Mouse (Mus musculus) megakaryocyte, adult 5-6 weeks (primary cell): ENCODE results near the gene Socs3. TPM values are rescaled to one million over a fixed set of nuclear protein-coding genes. Genes with fewer than 3 reads are reported as not detected.

Source experiments
- ATAC-seq: 2 replicates; pipeline ENCODE4 v1.8.0; 2016; ENCODE audit warnings: mild to moderate bottlenecking, inconsistent platforms; ENCODE audit not compliant: poor library complexity, severe bottlenecking
- total RNA-seq, 2 experiments: library from RNA; stranded (forward) in 1 of 2; stranded (reverse) in 1 of 2; fragments of 153-499, 151-499 nt in 1 of 2; fragments of 221-1000, 200-1000 nt in 1 of 2; gene quantifications; 2 replicates each; pipeline versions ENCODE4 v1.2.3 to v1.2.4; 2015 to 2017

Socs3 gene
- total RNA-seq (2015): 2.0 and 3.1 TPM in 2 replicates
- 3.2 and 5.1 TPM in 2 replicates for total RNA-seq (2017)

DNA sequence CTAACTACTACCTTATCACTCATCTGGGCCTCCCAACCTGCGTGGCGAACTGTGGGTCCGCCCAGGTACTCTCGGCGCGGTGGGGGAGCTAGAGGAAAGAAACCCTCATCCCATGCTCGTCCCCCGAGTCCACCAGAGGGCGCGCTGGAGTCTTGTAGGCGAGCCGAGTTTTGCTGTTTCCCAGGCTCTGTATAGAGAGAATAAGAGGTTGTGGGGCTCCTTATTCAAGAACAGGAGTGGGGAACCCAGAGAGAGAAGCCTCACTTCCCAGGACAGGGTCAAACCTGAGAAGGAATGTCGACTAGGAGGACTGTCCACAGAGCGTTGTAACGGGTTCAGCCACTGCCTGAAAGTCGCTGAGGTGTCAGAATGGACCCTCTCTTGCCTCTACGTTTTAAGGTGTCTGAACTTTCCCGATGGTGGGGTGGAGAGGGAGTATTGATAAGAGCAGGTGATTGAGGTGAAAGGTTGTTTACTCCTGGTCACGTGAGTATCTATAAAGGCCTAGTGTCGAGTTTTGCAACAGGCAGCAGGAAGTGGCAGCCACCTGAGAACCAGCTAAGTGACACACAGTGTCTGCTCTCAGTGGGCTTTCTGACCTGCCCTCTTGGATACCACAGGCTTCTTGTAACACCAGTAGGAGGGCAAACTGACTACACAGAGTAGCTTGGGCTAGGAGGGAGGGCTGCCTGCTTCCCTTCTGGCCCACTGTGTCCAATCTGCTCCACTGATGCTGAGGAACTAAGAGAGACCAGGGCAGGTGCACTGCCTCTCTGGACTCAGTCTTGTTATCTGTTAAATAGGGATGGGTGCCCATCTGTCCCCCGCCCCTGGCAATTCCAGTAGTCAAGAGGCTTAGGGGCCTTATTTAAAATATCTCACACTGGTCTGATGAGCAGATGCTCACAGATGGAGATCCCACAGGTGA is at the start of gene Socs3:
Gene Socs3 (minus strand): TSS at position 103 of the 928 bp plus-strand sequence.
- peak; percentile 57 for ATAC-seq

DNA sequence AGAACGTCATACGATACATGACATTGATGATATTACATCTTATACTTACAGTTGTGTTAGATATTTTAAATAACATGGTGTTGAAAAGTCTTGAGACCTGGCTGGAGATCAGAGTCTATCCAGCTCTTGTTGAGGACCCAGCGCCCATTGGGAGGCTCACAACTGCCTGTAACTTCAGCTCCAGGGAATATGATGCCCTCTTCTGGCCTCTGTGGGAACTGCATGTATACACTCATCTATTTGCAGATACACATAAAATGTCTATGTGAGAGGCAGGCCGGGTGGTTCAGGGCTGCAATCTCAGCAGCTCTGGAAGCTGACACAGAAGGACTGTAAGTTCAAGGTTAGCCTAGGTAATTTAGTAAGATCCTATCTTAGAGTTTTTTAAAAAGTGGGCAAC is 48.5 kb upstream of the Socs3 start:
- no peak for ATAC-seq

DNA sequence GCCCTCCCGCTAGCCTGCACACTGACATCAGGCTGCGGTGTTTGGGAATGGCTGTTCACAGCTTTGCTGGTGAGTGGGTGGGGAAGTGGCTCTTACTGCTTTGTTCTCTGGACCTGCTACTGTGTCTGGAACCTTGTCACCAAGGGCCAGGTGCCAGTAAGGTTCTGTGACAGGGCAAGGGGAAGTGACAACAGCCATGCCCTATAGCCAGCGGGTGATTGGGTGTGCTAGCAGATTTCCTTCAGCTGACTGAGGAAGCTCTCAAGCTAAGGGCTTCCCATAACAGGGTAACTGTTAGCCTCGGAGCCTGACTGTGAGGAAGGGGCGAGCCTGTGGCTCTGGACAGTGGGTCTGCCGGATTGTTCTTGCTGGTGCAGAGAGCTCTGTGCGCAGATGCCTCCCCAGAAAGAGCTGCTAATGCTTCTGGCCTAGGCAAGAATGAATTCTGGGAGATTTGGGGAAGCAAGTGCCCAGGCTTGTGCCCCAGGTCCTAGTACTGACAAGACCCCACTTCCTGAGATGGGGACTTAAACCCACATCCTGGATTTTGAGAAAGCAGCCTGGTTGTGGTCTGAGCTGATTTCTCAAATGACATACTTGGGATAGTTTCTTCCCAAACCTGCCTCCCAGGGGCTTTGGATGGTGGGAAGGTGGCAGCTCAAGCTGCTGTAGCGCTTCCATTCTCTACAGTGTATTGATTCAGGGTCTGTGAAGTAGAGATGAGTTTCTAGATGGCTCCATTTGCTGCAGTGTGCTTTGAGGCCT is 45.7 kb upstream of the Socs3 start:
- ATAC-seq: peak; percentile 81

DNA sequence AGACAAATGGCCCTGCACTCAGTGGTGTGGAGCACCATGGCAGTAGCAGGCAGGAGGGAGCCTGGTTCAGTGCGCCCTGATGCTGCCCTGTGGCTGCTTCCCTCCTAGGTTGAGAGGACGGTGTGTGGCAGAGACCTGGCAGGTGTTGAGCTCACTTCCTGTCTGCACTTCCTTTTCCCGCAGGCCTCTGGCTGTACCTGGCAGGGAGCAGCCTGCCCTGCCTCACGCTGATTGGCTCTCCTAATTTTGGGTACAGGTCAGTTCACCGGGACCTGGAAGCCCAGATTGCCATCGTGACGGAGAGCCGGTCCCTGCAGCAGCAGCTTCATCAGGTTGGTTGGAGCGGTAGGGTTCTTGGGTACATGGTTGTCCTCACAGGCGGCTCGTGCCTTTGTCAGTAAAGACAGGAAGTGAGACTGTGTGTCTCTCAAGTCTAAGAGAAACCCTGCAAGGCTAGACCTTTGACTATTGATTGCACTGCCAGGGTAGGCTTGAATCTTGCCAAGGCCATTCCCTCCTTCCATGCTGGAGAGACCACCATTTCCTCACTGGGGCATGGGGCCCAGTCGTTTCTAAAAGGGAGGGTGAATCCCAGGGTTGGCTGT is 44.6 kb upstream of the Socs3 start:
- peak; percentile 48 for ATAC-seq

DNA sequence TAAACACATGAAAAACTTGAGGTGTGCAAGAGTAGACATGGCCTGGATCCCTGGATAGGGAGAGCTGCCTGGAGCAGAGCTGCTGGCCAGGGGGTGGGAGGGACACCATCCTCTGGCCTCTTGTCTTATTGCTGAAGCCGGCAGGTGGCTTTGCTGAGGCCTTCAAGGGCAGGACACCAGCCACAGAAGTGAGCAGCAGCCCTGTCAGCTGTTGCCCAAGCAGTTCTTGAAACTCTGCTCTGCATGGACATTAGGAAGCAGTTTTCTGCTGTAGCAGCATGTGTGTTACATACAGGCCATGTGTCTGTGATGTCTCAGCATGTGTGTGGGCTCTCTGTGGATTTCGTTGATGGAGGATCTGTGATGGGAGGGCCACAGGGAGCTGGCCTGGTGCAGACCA is 43.5 kb upstream of the Socs3 start:
- ATAC-seq: no peak

DNA sequence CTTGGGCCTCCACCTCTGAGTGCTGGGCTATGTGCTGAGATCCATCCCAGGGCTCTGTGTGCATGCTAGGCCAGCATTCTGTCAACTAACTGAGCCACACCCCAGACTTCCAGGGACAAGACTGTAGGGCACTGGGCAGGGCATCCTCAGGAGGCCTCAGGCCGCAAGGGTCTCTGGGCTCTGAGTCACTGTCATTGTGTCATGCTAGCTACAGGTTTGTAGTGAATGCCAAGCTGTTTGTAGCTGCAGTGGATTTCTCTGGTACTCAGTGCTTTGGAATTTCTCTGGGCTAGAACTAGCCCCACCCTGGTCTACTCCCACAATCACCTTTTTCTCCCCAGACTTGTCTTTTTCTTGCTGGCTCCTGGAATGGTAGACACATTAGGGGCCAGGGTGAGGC is 42.7 kb upstream of the Socs3 start:
- ATAC-seq: no peak

DNA sequence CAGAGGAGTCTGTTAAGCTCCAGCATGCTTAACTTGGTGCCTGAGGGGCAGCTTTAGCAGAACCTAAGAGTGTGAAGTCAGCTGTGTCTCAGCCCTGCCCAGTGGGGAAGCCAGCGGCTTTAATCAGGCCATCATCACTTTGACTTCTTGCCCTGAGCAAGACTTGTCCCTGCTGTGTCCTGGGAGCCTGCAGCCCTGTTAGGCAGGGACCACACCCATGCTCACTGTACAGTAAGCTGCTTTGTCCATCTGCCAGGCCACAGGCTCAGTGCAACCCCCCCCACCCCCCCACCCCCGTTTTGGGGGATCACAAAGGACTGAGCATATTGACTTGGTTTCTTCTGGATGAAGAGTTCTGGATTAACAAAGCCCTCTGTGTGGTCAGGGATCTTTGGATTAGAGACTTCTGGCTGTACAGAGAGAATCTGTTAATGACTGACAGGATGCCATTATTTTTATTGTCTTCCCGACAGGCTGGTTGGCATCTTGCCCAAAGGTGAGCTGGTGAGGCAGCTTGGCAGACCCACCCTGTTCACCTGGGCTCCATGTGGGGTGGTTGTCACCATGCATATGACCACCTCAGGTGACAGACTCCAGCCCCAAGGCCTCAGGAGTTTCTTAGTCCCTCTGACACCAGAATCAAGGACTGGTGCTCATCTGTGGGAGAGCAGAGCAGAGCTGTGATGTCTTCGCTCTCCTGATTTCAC is 40.2 kb upstream of the Socs3 start:
- no peak for ATAC-seq

DNA sequence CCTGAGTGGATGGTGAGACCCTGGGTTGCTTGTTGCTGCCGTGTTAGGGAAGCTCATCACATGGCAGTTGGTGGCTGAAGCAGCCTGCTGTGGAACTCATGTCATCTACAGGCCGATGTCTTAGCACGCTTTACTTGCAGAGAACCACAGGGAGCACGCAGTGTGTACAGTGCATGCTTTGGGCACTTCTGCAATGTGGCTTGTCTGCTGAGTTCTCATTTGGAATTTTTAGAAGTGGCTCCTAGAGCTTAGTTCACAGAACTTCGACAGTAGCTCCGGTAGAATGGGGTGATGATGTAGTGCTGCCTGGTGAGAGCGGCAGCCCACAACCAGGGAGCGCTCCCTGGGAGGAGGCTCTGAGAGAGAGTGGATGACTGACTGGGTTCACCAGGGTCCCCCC is 39.0 kb upstream of the Socs3 start:
- no peak for ATAC-seq

DNA sequence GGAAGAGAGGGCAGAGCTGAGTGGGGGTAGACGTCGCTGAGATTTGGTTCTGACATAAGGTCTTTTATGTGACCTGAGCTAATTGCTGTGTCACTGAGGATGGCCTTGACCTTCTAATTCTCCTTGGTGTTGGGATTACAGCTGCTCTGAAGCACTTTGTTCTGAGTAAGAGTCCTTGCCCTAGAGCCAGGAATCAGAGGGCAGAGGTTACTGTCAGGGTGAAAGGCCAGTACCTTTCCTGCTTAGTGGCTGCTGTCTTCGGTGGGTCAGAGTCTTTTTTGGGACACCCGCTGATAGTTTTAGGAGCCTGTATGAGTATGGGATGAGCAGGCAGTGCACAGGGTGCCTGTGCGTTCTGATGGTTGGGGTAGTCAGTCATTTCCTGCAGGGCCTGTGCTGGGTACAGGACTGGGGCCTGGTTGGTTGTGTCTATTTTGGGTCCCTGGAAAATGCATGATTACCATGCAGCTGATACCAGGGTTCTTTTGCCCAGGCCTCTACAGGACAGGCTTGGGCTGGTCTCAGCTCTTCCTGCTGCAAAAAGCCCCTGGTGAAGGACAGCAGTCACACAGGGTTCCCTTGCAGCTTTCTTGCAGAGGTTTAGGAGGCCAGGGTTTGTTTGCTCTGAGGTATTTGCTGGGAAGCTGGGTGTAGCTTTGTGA is 38.4 kb upstream of the Socs3 start:
- no peak for ATAC-seq

DNA sequence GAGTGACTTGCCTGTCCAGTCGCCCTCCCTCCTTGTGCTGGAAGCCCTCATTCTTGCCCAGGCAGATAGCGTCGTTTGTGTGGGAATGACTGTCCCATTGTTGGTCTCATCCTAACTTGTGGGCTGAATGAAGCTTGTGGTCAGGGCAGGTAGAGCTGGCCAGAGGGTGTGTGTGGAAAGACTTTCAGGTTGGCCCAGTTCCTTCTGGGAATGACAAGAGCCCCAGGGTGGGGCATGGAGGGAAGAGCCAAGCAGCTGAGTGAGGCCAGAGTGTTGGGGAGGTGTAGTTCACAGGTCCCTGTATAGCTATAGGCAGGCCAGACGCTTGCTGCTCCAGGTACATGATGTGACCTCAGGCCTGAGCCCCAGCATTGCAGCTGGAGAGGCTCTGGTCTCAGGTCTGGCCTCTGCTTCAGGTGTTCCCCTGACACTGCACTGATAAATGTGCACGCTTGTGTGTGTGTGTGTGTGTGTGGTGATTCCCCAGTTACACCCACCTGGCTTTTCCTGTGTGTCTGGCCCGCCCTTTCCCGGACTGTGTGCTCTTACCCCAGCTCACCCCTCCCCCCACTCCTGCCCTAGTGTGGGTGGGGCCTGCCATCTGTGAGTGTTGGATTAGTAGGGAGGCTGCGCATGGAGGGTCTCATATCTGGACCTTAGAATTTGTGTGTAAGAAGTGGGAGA is 37.8 kb upstream of the Socs3 start:
- ATAC-seq: no peak

DNA sequence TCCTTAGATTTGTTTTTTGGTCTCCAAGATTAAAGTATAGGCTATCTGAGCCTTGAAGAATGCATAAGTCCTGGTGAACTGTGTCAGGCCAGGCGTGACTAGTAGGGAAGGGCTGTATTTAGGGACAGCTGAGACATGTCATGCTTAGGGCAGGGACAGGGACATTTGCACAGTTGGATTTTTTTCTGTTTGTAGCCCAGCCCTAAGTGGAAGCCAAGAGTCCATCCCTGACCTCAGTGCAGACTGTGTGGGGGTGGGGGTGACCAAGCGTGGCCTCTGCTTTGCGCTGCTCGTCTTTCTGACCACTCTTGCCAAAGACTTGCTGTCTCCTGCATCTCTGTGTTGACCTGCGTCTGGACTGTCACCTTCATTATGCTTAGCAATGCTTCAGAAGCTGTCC is 34.4 kb upstream of the Socs3 start:
- ATAC-seq: no peak

DNA sequence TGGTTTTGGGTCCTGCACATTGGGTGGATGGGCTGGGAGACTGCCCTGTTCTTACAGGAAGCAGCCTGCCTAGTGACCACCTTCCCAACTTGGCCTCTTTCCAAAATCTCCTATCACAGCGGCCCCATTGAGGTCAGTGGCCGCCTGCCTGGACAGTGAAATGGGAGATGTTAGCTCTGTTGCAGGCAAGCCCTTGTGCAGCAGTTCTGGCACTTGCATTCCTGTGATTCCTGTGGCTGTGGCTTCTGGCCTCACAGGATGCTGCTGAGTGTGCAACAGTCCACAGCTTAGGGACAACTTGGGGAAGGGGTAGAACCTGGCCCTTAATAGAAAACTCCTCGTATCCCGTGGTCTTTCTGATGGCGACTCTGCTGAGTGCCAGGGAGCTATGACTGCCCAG is 33.9 kb upstream of the Socs3 start:
- ATAC-seq: no peak

DNA sequence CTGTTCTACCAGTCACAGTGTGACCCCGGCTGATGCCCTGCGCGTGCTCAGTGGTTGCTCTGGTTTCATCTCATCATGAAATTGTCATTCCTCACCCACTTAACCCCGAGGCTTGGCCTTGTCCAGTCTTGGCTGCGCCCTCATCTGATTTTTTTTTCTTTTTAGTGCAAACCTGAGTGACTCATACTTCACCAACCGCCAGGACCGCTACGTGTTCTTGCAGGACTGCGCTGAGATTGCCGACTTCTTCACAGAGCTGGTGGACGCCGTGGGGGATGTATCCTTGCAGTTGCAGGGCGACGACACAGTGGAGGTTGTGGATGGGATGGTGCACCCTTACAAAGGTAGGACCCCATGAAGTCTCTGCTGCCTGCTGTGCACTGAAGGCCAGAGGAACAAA is 33.3 kb upstream of the Socs3 start:
- no peak for ATAC-seq

DNA sequence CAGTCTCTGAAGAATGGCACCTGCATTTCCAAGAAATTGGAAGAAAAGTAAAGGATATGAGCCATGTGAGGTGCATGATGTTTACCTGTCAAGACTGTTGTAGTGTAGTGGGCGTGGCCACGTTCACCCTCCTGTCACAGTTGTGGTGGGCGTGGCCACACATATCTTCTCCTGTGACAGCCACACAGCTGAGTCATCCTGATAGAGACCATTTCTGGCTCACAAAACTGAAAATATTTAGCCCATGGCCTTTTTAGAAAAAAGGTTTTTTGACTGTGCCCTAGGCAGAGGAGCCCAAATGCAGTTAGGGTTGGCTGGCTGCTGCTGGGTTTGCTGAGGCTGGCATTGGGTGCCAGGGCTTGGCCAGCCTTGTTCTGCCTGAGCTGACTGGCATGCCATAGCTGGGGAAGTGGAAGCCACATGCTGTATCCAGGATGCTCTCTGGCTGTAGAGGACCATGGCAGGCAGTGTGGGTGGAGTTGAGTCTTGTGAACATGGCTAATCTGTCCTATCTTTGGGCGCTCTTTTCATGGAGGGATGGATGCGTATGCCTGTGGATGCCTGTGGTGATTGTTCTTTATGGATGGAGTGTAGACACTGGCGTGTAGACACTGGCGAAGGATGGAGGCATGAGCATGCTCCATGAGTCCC is 30.8 kb upstream of the Socs3 start:
- peak; percentile 78 for ATAC-seq

DNA sequence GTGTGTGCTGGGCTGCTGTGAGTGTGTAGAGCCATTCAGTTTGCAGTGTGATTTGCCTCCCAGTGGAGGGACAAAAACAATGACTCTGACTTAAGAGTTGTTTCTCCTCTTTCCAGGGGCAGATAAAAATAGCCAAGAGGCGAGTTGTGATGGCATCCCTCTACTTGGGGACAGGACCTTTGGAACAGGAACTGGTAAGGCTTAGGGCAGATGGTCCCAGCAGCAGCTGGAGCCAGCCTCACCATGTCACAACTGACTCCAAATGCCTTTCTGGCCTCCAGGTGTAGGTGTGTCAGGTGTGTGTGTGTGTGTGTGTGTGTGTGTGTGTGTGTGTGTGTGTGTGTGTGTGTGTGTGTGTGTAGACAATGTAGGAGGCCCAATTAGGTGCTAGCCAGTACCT is 30.2 kb upstream of the Socs3 start:
- ATAC-seq: no peak

DNA sequence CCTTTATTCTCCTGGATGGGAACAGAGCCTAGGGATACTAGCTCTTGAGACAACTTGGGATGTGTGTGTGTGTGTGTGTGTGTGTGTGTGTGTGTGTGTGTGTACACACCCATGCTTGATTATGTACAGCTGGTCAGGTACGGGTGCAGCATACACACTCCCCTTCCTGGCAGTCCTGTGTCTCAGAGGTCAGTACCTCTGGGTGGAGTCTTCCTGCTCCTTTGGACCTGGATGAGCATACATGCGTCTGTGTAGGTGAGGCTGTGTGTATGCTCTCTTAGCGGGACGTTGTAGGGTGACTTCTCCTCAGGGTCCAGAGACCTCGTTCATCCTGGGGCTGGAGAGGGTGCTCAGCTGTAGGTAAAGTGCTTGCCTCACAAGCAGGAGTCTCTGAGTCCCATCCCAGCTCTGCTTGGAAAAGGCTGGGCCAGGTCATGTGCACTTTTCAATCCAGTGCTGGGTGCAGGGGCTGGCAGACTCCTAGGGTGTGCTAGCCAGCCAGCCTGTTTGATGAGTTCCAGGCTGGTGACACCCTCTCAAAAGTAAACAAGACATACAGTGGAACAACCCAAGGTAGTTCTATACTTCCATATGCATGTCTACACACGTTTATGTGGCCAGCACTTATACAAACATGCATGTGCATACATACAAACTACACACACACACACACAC is 29.6 kb upstream of the Socs3 start:
- no peak for ATAC-seq

DNA sequence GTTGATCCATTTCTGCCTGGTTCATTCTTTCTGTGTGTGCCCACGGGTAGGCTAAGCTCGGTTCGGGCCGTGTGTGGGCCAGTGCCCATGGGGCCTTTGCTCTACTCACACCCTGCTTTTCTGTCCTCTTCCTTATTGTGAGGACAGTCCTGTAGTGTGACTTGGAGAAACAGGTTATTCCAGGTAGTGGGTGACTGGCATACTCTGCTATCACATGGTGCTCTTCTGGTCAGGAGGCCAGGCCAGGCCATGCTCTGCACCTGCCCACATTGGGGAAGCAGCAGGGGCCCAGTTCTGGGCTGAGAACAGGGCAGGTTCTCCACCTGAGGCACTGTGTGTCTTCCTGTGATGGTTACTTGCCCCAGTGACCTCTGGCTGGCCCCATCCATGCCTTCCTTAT is 28.5 kb upstream of the Socs3 start:
- ATAC-seq: no peak

DNA sequence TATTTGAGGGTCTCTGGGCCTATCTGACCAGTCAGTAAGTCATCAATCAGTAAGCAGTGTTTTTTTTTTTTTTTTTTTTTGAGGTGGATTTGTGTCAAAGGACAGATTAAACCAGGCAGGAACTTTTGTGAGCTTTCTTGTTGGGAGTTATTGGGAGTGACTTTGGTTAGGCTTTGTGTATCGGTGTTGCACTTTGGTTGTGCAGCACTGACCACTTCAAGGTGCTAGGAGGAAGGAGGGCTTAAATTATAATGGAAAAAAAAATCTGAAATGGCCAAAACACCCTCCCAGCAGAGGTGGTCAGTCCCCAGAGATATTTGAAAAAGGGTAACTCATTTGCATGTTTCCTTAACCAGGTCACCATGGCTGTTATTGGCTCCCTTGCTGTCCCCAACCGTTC is 27.2 kb upstream of the Socs3 start:
- ATAC-seq: no peak

DNA sequence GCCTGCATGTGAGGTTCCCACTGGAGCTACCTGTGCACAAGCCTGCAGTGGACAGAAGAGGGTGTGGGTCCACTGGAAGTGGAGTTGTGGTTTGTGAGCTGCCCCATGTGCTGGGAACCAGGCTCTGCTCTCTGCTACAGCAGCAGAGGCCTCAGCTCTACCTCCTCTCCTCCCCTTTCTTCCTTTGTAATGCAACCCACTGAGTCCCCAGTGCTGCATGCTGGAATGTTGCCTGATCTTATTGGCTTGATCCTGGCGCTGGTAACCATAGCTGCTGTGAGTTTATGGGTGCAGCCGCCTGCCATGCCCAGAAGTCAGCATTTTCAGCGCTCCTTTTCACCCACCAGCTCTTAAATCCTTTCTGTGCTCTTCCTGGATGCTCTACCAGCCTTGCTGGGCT is 26.2 kb upstream of the Socs3 start:
- ATAC-seq: no peak
